Mouse (Mus musculus): ENCODE results near the gene Fancl. TPM values are rescaled to one million over a fixed set of nuclear protein-coding genes. Genes with fewer than 3 reads are reported as not detected.

Fancl gene
- polyA plus RNA-seq, 1 experiment from 2014 or later, result 38.3 TPM

DNA sequence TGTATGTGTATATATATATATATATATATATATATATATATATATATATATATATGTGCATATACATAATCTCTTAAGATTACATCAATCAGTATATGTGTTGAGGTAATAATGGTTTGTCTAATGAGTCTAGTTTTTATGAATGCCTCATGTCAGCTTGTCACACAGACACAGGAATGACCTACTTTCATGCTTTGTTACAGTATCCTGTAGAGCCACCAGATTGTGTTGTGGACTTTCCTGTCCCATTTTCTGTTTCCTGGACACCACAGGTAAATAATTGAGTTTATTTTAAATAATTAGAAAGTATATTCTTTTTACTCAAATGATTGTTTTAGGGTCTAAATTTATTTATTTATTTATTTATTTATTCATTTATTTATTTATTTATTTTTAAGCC lies 48.3 kb downstream of the Fancl start:
- no peak for ATAC-seq (ENCODE audit: insufficient number of reproducible peaks, insufficient read depth, low FRiP score, low TSS enrichment, low read depth)
- no peaks in the 10 kb centered on the region for H3K9me3 ChIP-seq
- H3K27ac ChIP-seq, result no peak overlapping the region
- no peak overlapping the region for H3K9ac ChIP-seq (replicated peaks)
- H3K4me2 ChIP-seq, result no peak overlapping the region
- no peaks in the 10 kb centered on the region for H3K36me3 ChIP-seq
- no peak overlapping the region for H3K4me3 ChIP-seq (replicated peaks)
- no peaks in the 10 kb centered on the region for H3K4me1 ChIP-seq (replicated peaks)
- H3K27me3 ChIP-seq, result no peaks in the 10 kb centered on the region

DNA sequence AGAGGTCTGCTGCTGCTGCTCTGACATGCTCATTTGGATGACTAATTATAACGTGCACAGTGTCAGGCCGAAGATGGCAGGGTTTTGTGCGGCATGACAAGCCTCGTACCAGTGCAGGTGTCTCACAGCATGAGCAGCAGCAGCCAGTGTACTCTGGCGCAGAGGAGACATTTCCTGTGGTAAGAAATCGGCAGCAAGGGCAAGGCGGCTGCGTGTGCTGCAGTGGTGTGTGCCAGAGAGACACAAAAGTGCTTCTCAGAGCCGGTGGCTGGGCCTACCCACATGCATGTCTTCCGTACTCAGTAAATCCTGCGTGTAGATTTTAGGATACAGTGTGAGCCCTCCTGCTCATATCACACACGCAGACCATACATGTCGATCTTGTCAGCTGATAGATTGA lies 51.9 kb downstream of the Fancl start:
- Histone ChIP-seq H3K4me1 (replicated peaks) (no peaks in the 10 kb centered on the region), H3K9ac (replicated peaks) (no peak overlapping the region), H3K27me3 (no peaks in the 10 kb centered on the region), H3K36me3 (no peaks in the 10 kb centered on the region; the same call in 1 of the 2 replicates), H3K4me2 (no peak overlapping the region), H3K27ac (no peak overlapping the region), H3K4me3 (replicated peaks) (no peak overlapping the region), H3K9me3 (no peaks in the 10 kb centered on the region)
- ATAC-seq (ENCODE audit: insufficient number of reproducible peaks, insufficient read depth, low FRiP score, low TSS enrichment, low read depth), result no peak
- WGBS, result 77% methylated on average over 13 of the region's 13 CpGs

DNA sequence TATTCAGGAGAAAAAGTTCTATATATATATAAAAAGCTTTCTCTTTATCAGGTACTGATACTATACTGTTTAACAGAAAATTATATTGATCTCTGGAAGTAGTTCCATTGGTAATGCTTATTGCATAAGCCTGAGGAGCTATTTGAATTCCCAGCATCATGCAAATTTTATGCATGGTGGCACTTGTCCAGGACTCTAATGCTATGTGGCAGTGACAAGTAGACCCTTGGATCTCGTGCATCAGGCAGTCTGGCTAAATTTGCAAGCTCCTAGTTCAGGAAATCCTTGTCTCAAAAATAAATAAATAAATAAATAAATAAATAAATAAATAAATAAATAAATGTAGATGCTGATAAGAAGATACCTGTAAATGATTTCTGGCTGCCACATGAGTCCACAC lies 55.2 kb downstream of the Fancl start:
- Histone ChIP-seq H3K36me3 (peaks cover 4% of the 10 kb centered on the region; the same call in 1 of the 2 replicates), H3K27me3 (no peaks in the 10 kb centered on the region), H3K27ac (no peak overlapping the region), H3K4me1 (replicated peaks) (no peaks in the 10 kb centered on the region), H3K4me3 (replicated peaks) (no peak overlapping the region), H3K9ac (replicated peaks) (no peak overlapping the region), H3K4me2 (no peak overlapping the region), H3K9me3 (no peaks in the 10 kb centered on the region)
- 87% methylated on average over 1 of the region's 1 CpGs for WGBS
- ATAC-seq (ENCODE audit: insufficient number of reproducible peaks, insufficient read depth, low FRiP score, low TSS enrichment, low read depth), result no peak

DNA sequence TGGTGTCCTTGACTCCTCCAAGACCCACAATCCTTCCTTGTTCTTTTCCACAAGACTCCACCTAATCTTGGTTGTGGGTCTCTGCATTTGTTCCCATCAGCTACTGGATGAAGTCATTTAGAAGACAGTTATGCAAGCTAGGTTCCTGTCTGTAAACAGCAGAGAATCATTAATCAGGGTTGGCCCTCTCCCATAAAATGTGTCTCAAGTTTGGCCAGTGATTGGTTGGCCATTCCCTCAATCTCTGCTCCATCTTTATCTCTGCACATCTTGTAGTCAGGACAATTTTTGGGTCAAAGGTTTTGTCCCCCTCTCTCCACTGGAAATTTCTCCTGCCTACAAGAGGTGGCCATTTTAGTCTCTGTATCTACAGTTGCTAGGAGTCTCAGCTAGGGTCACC lies 58.4 kb downstream of the Fancl start:
- no peak for ATAC-seq (ENCODE audit: insufficient number of reproducible peaks, insufficient read depth, low FRiP score, low TSS enrichment, low read depth)
- Histone ChIP-seq H3K27me3 (no peaks in the 10 kb centered on the region), H3K4me1 (replicated peaks) (no peaks in the 10 kb centered on the region), H3K36me3 (peaks cover 8% of the 10 kb centered on the region), H3K27ac (no peak overlapping the region), H3K4me3 (replicated peaks) (no peak overlapping the region), H3K9ac (replicated peaks) (no peak overlapping the region), H3K4me2 (no peak overlapping the region), H3K9me3 (no peaks in the 10 kb centered on the region)

DNA sequence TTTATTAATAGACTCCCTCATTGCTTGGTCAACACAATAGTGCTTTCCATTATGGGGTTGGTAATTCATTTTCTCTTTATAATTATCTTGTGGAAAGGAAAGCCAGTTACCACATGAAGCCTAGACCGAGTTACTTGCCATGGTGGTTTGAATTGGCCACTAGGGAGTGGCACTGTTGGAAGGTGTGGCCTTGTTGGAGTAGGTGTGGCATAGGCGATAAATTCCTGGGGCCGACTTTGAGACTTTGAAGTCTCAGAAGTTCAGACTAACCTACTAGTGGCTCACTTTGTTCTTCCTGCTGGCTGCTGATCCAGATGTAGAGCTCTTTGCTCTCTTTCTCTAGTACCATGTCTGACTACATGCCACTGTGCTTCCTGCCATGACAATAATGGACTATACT lies 63.9 kb downstream of the Fancl start:
- no peak for ATAC-seq (ENCODE audit: insufficient number of reproducible peaks, insufficient read depth, low FRiP score, low TSS enrichment, low read depth)
- Histone ChIP-seq H3K9ac (replicated peaks) (no peak overlapping the region), H3K27ac (no peak overlapping the region), H3K27me3 (no peaks in the 10 kb centered on the region), H3K4me1 (replicated peaks) (no peaks in the 10 kb centered on the region), H3K4me2 (no peak overlapping the region), H3K36me3 (peaks cover 4% of the 10 kb centered on the region; the same call in 1 of the 2 replicates), H3K9me3 (no peaks in the 10 kb centered on the region), H3K4me3 (replicated peaks) (no peak overlapping the region)
- 68% methylated on average over 3 of the region's 3 CpGs for WGBS

DNA sequence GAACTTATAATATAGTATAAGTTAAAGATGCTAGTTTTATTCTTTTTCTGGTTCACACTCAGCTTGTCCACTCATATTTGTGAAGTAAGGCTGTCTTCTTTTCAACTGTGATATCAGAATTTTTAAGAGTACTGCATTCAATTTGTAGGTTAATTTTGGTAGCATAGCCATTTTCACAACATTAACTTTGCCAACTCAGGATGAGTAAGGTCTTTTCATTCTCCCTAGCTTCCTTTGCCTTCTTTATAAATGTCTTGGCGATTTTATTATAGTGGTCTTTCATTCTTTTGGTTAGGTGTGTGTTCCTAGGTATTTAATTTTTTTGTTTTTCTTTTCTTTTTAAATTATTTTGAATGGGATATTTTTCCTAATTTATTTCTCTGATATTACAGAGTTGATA lies 64.7 kb downstream of the Fancl start:
- whole genome bisulfite sequencing, result 86% methylated on average over 1 of the region's 1 CpGs
- no peak overlapping the region for H3K4me3 ChIP-seq (replicated peaks)
- no peak overlapping the region for H3K9ac ChIP-seq (replicated peaks)
- no peak overlapping the region for H3K4me2 ChIP-seq
- ATAC-seq (ENCODE audit: insufficient number of reproducible peaks, insufficient read depth, low FRiP score, low TSS enrichment, low read depth), result no peak
- no peaks in the 10 kb centered on the region for H3K4me1 ChIP-seq (replicated peaks)
- no peaks in the 10 kb centered on the region for H3K9me3 ChIP-seq
- H3K27me3 ChIP-seq, result no peaks in the 10 kb centered on the region
- no peak overlapping the region for H3K27ac ChIP-seq
- H3K36me3 ChIP-seq, result peaks cover 4% of the 10 kb centered on the region; the same call in 1 of the 2 replicates

DNA sequence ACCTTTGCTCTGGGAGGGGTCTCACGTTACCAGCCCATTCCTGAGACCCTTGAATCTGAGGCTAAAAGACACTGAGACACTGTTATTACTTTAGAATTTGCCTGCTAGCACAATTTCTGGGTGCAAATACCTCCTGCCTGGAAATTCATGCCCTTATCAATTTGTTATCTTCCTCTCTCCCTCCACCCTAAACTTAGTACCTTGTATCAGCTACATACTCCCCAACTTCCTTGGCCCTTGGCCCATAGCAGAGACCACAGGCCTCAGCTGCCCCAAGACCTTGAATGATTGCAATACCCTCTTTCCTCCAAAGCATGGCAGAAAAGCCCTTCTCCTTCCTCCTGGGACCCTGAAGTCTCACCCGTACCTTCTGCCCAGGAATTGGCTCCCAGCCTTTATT lies 65.3 kb downstream of the Fancl start:
- Histone ChIP-seq H3K36me3 (peaks cover 4% of the 10 kb centered on the region; the same call in 1 of the 2 replicates), H3K9me3 (no peaks in the 10 kb centered on the region), H3K27ac (no peak overlapping the region), H3K9ac (replicated peaks) (no peak overlapping the region), H3K27me3 (no peaks in the 10 kb centered on the region), H3K4me1 (replicated peaks) (no peaks in the 10 kb centered on the region), H3K4me2 (no peak overlapping the region), H3K4me3 (replicated peaks) (no peak overlapping the region)
- WGBS, result 86% methylated on average over 2 of the region's 2 CpGs
- ATAC-seq (ENCODE audit: insufficient number of reproducible peaks, insufficient read depth, low FRiP score, low TSS enrichment, low read depth), result no peak

DNA sequence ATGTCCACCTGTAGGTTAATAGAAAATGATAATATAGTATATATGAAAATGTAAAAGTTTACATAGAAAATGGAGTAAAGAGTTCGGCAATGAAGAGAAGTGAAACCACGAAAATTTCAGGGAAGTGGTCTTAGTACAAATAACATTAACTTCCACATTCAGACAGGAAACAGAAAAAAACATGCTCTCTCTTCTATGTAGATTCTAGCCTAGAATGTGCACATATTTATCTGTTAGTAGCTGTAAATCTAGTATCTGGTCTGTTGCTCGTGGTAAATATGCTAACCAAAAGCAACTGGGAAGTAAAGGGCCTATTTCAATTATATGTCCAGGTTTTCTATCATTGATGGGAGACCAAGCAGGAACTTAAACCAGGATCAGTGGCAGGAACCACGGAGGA lies 66.8 kb downstream of the Fancl start:
- H3K9me3 ChIP-seq, result no peaks in the 10 kb centered on the region
- WGBS, result 81% methylated on average over 4 of the region's 4 CpGs

DNA sequence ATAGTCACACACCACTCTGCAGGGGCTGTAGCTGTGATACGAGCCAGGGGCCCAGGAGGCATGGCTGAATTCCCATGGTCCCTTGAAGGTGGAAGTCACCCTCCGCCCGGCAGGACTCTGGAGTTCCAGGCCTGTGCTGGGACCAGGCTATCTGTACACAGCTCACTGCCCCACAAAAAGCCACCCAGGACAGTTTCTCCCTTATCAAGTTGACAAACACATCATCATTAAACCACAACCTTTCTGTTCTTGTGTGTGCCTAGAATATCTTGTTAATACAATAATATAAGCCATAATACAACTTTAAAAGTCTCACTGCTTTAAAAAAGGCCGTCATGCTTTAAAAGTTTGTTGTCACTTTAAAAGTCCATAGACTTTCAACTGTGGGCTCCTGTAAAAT lies 68.1 kb downstream of the Fancl start:
- 86% methylated on average over 4 of the region's 4 CpGs for WGBS
- ATAC-seq (ENCODE audit: insufficient number of reproducible peaks, insufficient read depth, low FRiP score, low TSS enrichment, low read depth), result no peak

More for the DNA sequence above, 66.8 kb downstream of the Fancl start:
- Histone ChIP-seq H3K4me2 (no peak overlapping the region), H3K36me3 (no peaks in the 10 kb centered on the region), H3K27me3 (no peaks in the 10 kb centered on the region), H3K9ac (replicated peaks) (no peak overlapping the region), H3K27ac (no peak overlapping the region), H3K4me3 (replicated peaks) (no peak overlapping the region), H3K4me1 (replicated peaks) (no peaks in the 10 kb centered on the region)
- ATAC-seq (ENCODE audit: insufficient number of reproducible peaks, insufficient read depth, low FRiP score, low TSS enrichment, low read depth), result no peak

DNA sequence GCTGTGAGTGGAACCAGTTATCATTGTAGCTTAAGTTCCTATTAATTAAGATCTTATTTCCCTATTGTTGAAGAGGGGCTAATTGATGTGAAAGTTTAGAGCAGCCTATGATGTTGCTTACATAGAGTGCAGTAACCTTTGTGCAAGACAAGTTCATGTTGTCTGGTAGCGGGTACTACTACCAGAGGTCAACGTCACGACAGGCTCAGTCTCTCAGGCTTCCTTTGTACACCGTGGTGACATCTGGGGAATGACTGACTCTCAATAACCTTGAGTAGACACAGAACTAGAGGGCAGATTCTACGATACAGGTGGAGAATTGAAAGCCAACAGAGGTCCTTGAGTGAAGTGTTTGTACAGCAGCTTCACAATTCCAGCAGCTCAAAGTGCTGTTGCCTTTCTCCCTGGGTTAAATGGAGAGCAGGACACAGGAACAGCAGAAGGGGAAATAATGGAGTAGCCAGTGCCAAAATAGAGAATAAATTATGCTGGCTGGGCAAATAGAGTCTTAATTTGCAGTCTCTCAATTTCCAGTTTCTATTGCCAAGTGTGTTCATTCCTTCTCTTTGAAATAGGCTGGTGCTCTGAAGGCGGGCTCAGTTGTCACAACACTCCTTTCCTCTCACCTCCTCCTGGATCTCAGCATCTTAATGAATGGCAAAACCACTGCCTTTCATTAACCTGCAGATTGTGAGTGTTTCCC lies 91.3 kb downstream of the Fancl start:
- Histone ChIP-seq H3K4me1 (replicated peaks) (peaks cover 9% of the 10 kb centered on the region), H3K4me3 (replicated peaks) (no peak overlapping the region), H3K4me2 (no peak overlapping the region), H3K27me3 (no peaks in the 10 kb centered on the region), H3K9me3 (no peaks in the 10 kb centered on the region), H3K9ac (replicated peaks) (no peak overlapping the region), H3K36me3 (peaks cover 27% of the 10 kb centered on the region), H3K27ac (no peak overlapping the region)
- no peak for ATAC-seq (ENCODE audit: insufficient number of reproducible peaks, insufficient read depth, low FRiP score, low TSS enrichment, low read depth)
- 90% methylated on average over 6 of the region's 6 CpGs for WGBS

More for the DNA sequence above, 68.1 kb downstream of the Fancl start:
- Histone ChIP-seq H3K4me3 (replicated peaks) (no peak overlapping the region), H3K9me3 (0 out of 2 replicates have a peak, but pooled peaks cover 2% of the 10 kb centered on the region), H3K4me1 (replicated peaks) (no peaks in the 10 kb centered on the region), H3K4me2 (no peak overlapping the region), H3K9ac (replicated peaks) (no peak overlapping the region), H3K27ac (no peak overlapping the region), H3K27me3 (no peaks in the 10 kb centered on the region), H3K36me3 (no peaks in the 10 kb centered on the region)

DNA sequence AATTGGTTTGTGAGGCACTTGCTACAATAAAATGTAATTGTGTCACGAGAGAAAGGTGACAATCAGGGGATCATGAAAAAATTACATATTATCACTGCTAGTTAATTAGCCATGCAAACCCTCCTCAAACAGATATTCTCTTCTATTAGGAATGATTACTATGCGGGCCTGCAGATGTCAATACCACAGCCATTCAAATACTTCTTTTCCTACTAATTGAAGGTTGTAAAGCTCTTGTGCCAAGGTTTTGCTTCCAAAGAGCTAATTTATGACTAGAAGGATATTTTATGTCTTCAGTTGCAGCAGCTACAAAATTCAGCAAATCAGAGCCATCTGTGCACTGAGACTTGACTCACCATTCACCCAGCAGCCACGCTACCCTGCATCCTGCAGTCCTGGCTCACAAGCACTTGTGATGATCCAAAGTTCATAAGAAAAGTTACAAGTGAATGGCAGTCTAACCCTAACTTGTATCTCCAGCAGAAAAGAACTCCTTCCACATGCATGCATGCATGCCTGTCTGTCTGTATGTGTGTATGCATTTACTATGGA lies 95.8 kb downstream of the Fancl start:
- no peak overlapping the region for H3K9ac ChIP-seq (replicated peaks)
- no peaks in the 10 kb centered on the region for H3K9me3 ChIP-seq
- 12% methylated on average over 3 of the region's 3 CpGs for WGBS
- no peak overlapping the region for H3K4me3 ChIP-seq (replicated peaks)
- peaks cover 3% of the 10 kb centered on the region; the same call in 1 of the 2 replicates for H3K27me3 ChIP-seq
- H3K27ac ChIP-seq, result 0 out of 2 replicates have a peak overlapping the region, but pooled peaks have one; percentile 41
- peaks cover 11% of the 10 kb centered on the region for H3K4me1 ChIP-seq (replicated peaks)
- H3K4me2 ChIP-seq, result no peak overlapping the region
- H3K36me3 ChIP-seq, result no peaks in the 10 kb centered on the region
- ATAC-seq (ENCODE audit: insufficient number of reproducible peaks, insufficient read depth, low FRiP score, low TSS enrichment, low read depth), result no peak

Data from limb, embryonic 12.5 days (tissue).